Mouse (Mus musculus): Measurements from ENCODE around the gene Fbxo22. TPM values are rescaled to one million over a fixed set of nuclear protein-coding genes. Genes with fewer than 3 reads are reported as not detected.
"Not testable (repeated sequence)": the region's sequence is repeated elsewhere in the genome, so short reads cannot be mapped to it uniquely, and the experiment has no call there.

The Fbxo22 gene
- polyA plus RNA-seq, 1 experiment, result 19.0 TPM

DNA sequence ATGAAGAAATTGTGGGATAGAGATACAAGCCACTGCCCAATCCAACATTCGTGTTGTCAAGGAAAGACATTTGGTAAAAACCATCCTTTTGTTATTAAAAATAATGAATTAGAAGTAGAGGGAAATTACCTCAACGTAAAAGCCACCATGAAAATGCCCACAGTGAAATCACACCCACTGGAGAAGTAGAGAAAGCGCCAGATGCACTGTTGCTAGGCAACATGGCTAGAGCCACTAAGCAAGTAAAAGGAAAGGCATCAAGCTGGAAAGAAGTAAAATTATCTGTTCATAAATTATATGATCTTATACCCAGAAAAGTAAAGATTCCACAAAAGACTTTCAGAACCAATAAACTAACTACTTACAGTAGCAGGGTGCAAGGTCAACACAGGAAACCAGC, 17.5 kb downstream of the Fbxo22 start:
- Histone ChIP-seq H3K27ac (replicated peaks; ENCODE audit: low read depth, low read length) (peak overlapping the region; percentile 81; the same call in 1 of the 2 replicates), H3K4me3 (ENCODE audit: insufficient read depth, low read depth, low read length) (no peak overlapping the region), H3K4me1 (ENCODE audit: control insufficient read depth, insufficient read depth, insufficient read length, low read length) (peaks cover 2% of the 10 kb centered on the region; the same call in 1 of the 2 replicates)

DNA sequence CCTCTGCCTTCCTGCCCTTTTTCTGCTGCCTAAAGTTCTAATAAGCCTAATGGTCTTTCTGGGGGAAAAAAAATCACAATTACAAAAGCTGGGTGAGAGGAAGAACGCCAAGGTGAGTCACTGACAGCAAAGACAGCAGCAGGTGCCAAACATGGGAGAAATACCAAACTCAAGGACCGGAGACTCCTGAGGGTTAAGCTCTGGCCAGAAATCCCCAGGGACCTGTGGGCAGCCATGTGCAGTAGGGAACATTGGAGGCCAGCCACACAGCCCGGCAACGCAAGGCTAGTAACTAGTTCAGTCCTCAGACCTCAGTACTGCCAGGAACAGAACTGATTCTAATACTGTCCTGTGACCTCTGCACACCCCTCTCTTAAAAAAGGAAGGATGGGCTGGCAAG, 19.4 kb downstream of the Fbxo22 start:
- Histone ChIP-seq H3K27ac (replicated peaks; ENCODE audit: low read depth, low read length) (peak overlapping the region; percentile 56), H3K4me3 (ENCODE audit: insufficient read depth, low read depth, low read length) (no peak overlapping the region), H3K4me1 (ENCODE audit: control insufficient read depth, insufficient read depth, insufficient read length, low read length) (peaks cover 2% of the 10 kb centered on the region; the same call in 1 of the 2 replicates)

DNA sequence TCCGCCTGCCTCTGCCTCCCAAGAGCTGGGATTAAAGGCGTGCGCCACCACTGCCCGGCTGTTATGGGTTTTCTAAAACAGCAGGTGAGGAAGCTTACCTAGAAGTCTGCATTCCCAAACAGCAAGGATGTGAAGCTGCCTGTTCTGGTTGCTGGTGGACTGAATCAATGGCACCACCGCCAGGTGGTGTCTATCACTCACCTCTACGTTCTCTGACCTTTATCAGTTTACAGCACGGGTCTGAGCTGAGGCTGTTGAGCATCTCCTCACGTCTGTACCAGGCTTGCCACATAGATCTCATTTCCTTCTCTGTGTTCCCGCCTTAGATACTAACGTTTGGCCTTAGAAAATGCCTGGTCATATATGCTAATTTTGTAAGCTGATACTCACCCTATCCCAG, 20.3 kb downstream of the Fbxo22 start:
- Histone ChIP-seq H3K4me1 (ENCODE audit: control insufficient read depth, insufficient read depth, insufficient read length, low read length) (peaks cover 2% of the 10 kb centered on the region; the same call in 1 of the 2 replicates), H3K4me3 (ENCODE audit: insufficient read depth, low read depth, low read length) (no peak overlapping the region), H3K27ac (replicated peaks; ENCODE audit: low read depth, low read length) (peak overlapping the region; percentile 10; the same call in 1 of the 2 replicates)

DNA sequence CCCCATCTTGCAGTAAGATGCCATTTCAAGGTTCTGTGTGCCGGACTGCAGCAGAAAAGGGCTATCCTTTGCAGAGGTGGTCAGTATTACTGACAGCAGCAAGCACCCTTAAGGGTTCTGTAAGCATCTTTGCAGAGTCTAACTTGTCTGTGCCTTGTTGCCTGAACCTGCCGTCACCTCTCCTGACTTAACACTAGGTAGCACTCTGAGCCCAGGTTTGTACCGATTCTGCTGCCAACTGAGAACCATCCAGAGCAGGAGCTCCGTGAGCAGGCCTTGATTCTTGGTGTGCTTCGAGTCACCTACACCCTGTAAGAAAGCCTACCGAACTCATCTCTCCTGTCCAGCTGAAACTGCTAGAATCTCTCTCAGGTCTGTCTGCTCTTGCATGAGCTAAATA, 22.8 kb downstream of the Fbxo22 start:
- H3K4me3 ChIP-seq (ENCODE audit: insufficient read depth, low read depth, low read length), result no peak overlapping the region
- no peak overlapping the region for H3K27ac ChIP-seq (replicated peaks; ENCODE audit: low read depth, low read length)
- no peaks in the 10 kb centered on the region for H3K4me1 ChIP-seq (ENCODE audit: control insufficient read depth, insufficient read depth, insufficient read length, low read length)

DNA sequence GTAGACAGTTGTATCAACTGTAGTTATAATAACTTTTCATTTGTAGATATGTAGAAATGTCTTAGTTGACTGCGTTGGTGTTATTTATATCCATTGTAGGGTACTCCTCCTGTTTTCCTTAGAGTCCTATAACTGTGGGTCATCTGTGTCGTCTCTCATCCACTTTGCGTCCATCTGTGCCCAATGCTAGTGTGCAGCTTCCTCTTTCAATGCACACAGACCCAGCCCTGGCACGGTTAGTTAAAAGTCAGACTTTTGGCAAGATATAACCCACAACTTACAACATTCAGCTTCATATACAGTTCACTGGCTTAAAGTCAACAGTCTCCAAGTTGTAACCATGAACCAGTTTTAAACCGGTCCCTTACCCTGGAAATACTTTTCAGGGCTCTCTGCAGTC, 23.4 kb downstream of the Fbxo22 start:
- Histone ChIP-seq H3K4me1 (ENCODE audit: control insufficient read depth, insufficient read depth, insufficient read length, low read length) (no peaks in the 10 kb centered on the region), H3K4me3 (ENCODE audit: insufficient read depth, low read depth, low read length) (no peak overlapping the region), H3K27ac (replicated peaks; ENCODE audit: low read depth, low read length) (no peak overlapping the region)

DNA sequence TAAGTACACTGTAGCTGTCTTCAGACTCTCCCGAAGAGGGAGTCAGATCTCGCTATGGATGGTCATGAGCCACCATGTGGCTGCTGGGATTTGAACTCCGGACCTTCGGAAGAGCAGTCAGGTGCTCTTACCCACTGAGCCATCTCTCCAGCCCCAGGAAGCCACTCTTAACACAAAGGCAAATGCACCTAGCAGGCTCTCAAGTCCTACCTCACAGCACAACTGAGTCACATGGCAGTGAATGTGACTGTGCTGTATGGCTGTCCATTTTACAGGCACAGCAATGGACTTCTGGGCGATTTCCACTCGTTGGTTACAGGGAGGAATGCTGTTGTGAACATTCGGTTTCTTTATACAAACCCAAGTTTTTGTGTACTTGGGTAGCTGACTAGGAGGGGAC, 23.9 kb downstream of the Fbxo22 start:
- no peaks in the 10 kb centered on the region for H3K4me1 ChIP-seq (ENCODE audit: control insufficient read depth, insufficient read depth, insufficient read length, low read length)
- 0 out of 2 replicates have a peak overlapping the region, but pooled peaks have one; percentile 45 for H3K27ac ChIP-seq (replicated peaks; ENCODE audit: low read depth, low read length)
- no peak overlapping the region for H3K4me3 ChIP-seq (ENCODE audit: insufficient read depth, low read depth, low read length)

- not testable (repeated sequence) for H3K4me1 ChIP-seq (ENCODE audit: control insufficient read depth, insufficient read depth, insufficient read length, low read length); H3K4me3 ChIP-seq (ENCODE audit: insufficient read depth, low read depth, low read length); H3K27ac ChIP-seq (replicated peaks; ENCODE audit: low read depth, low read length)
Measured at GRCm38 (mm10) chr9:55233076-55233475, 24.4 kb downstream of the Fbxo22 start.

DNA sequence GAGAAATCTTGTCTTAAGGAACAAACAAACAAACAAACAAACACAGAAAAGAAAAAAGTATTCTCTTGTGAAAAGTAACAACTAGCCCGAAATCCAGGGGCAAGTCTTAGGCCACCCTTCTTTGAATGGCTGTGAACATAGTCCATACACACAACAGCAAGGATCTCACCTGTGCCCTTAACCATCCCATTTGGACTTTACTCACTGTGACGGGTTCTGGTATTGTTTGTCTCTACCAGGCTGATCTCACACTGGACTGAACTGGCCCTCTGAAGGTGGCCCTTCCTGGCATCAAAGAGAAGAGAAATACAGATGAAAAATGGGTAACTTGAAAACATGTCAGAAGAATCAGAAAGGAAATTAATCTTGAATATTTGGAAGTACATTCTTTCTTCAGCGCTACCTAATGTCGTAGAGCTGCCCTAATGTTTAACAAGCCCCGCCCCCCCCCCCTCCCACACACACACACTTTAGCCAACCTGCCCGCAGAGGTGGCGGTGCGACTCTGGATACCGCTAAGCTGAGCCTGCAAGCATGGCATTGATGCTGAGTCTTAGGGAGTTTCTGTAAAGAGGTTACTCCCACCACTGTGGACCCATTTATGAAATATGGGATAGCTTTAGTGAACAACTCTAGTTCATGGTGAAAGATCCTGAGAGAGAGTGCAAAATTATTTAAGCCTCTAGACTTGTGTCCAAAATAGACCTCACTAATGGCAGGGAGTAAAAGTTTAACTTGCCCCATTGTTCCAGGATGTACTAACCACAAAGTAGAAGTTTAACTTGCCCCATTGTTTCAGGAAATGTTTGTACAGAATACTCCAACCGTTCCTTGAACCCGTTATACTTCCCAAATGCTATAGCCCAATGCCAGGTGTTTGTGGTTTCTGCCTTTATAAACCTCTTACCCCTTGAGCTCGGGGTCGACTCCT, 27.8 kb downstream of the Fbxo22 start:
- H3K4me1 ChIP-seq (ENCODE audit: control insufficient read depth, insufficient read depth, insufficient read length, low read length), result no peaks in the 10 kb centered on the region
- no peak overlapping the region for H3K27ac ChIP-seq (replicated peaks; ENCODE audit: low read depth, low read length)
- no peak overlapping the region for H3K4me3 ChIP-seq (ENCODE audit: insufficient read depth, low read depth, low read length)

- H3K27ac ChIP-seq (replicated peaks; ENCODE audit: low read depth, low read length), result peak overlapping the region; percentile 5; the same call in 1 of the 2 replicates
- no peaks in the 10 kb centered on the region for H3K4me1 ChIP-seq (ENCODE audit: control insufficient read depth, insufficient read depth, insufficient read length, low read length)
- H3K4me3 ChIP-seq (ENCODE audit: insufficient read depth, low read depth, low read length), result no peak overlapping the region
Measured at GRCm38 (mm10) chr9:55240852-55241251, 32.1 kb downstream of the Fbxo22 start.

DNA sequence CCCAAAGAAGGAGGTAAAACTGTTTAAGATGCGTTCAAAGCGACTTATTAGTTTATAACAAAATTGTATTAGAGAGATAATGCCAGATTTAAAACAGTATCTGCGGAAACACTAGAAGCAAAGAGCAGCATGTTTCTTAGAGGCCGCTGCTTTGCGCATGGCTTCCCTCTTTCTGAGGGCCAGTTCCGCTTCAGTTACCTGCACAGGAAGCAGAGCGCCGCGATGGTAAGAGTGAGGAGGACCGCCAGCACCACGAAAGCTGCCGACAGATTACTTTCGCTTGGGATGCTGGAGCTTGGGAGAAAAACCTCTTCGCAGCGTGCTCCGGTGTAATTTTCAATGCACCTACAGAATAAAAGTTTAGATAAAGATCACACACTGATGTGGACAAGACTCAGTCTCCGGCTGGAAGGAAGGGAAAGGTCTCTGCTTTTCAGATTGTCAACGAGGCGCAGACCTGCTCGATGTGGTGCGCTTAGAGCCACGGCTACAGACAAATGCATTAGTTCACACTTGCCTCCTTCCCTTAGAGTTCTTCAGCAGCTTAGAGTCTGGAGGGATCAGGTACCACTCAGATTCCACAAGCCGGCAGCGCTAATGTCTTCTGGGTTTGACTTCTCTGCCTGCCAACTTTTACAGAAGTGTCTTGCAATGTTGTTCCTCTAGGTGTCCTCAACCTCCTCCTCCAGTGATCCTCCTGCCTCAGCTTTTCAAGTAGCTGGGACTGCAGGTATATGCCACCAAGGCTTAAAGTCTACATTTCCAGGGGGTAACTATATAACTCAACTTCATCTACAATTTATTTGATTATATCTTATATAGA, 33.3 kb downstream of the Fbxo22 start:
- Histone ChIP-seq H3K4me3 (ENCODE audit: insufficient read depth, low read depth, low read length) (peak overlapping the region; percentile 27), H3K4me1 (ENCODE audit: control insufficient read depth, insufficient read depth, insufficient read length, low read length) (peaks cover 8% of the 10 kb centered on the region), H3K27ac (replicated peaks; ENCODE audit: low read depth, low read length) (0 out of 2 replicates have a peak overlapping the region, but pooled peaks have one; percentile 8)

DNA sequence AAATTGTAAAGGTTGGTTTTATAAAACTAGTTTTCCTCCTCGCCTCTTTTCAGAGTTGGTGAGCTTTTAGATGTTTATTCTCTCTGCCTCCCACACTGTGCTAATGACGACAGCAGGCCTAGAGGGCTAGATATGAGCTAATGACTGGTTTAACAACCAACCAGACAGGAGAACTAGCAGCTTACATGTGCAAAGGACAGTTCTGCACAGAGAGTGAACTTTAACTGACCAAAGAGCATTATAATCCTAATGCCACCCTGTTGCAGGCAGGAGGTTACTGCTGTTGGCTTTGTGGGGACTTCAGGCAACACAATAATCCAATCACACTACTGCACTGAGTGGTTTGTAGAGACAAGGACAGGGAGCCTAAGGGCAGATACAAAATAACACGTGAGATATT, 34.6 kb downstream of the Fbxo22 start:
- 0 out of 2 replicates have a peak overlapping the region, but pooled peaks have one; percentile 38 for H3K27ac ChIP-seq (replicated peaks; ENCODE audit: low read depth, low read length)
- no peak overlapping the region for H3K4me3 ChIP-seq (ENCODE audit: insufficient read depth, low read depth, low read length)
- peaks cover 8% of the 10 kb centered on the region for H3K4me1 ChIP-seq (ENCODE audit: control insufficient read depth, insufficient read depth, insufficient read length, low read length)

DNA sequence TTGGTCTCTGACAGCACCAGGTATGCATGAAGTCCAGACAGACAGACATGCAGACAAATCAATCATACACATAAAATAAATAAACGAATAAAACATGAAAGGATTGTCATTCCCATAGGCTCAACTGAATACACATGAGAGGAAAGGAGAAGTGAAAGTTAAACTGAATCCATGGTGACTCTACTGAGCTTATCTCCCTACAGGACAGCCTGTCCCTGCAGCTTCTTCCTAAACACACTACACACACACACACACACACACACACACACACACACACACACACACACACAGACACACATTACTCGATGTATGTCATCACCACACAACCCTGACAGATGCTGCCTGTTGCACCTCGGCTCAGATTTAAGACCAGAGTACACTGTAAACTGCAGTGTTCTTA, 35.4 kb downstream of the Fbxo22 start:
- Histone ChIP-seq H3K4me1 (ENCODE audit: control insufficient read depth, insufficient read depth, insufficient read length, low read length) (peaks cover 8% of the 10 kb centered on the region), H3K4me3 (ENCODE audit: insufficient read depth, low read depth, low read length) (no peak overlapping the region)

DNA sequence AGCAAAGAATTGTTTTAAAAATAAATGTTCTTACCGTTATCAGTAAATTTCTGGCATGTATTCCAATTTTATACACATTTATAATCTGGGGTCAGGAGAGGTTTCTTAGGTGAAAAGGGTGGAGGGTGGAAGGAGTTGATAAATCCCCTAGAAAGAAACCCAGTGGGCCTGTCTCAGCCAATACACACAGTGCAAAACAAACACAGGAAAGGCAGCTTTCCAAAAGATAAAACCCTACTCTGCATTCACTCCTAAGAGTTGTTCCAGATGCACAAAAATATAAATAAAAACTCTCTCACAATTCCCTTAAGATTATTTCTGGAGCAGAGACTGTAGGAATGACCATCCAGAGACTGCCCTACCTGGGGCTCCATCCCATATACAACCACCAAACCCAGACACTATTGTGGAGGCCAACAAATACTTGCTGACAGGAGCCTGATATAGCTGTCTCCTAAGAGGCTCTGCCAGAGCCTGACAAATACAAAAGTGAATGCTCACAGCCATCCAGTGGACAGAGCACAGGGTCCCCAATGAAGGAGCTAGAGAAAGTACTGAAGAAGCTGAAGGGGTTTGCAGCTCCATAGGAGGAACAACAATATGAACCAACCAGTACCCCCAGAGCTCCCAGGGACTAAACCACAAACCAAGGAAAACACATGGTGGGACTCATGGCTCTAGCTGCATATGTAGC, 36.5 kb downstream of the Fbxo22 start:
- not testable (repeated sequence) for H3K4me3 ChIP-seq (ENCODE audit: insufficient read depth, low read depth, low read length); H3K4me1 ChIP-seq (ENCODE audit: control insufficient read depth, insufficient read depth, insufficient read length, low read length)
- H3K27ac ChIP-seq (replicated peaks; ENCODE audit: low read depth, low read length), result 0 out of 2 replicates have a peak overlapping the region, but pooled peaks have one; percentile 8

More for the DNA sequence above, 35.4 kb downstream of the Fbxo22 start:
- peak overlapping the region; percentile 32 for H3K27ac ChIP-seq (replicated peaks; ENCODE audit: low read depth, low read length)

- Histone ChIP-seq H3K27ac (replicated peaks; ENCODE audit: low read depth, low read length) (peak overlapping the region; percentile 92), H3K4me1 (ENCODE audit: control insufficient read depth, insufficient read depth, insufficient read length, low read length) (peaks cover 11% of the 10 kb centered on the region), H3K4me3 (ENCODE audit: insufficient read depth, low read depth, low read length) (no peak overlapping the region)
Measured at GRCm38 (mm10) chr9:55246440-55246839, 37.7 kb downstream of the Fbxo22 start.

GRCm38 (mm10) chr9:55246918-55247317, 38.2 kb downstream of the Fbxo22 start:
- Histone ChIP-seq H3K27ac (replicated peaks; ENCODE audit: low read depth, low read length) (peak overlapping the region; percentile 92), H3K4me3 (ENCODE audit: insufficient read depth, low read depth, low read length) (no peak overlapping the region), H3K4me1 (ENCODE audit: control insufficient read depth, insufficient read depth, insufficient read length, low read length) (peaks cover 11% of the 10 kb centered on the region)
